Mouse (Mus musculus): Measurements from ENCODE around the gene Arpc5l.

DNA sequence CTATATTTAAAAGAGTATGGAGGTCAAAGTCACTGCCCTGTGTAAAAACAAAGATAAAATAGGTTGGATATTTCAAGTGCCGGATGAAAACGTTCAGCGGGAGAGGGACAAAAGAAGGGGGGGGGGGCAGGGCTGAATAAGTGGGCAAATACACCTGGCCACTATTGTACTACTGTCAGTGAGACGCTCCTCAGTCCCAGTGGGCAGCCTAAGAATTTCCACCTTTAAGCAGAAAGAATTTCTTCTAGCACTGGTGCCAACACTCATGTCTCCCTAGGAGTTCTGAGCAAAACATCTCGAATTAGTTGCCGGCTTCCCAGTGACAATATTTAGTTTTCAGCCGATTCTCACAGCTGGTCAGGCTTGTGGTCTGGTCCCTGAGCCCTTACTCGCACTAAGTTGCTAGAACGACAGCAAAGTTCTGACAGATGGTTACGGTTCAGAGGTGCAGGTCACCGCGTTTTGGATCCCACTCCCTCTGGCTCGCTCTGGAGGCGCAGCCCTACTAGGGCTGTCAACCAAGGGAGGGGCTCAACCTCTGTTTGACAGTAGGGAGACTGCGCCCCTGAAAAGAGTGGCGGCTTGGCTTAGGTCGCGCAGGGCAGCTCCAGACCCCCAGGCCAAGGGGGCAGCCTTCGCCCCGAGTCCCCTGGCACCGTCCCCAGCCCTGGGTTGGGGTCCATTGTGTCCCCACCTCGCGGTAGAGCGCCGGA is 59.7 kb downstream of the Arpc5l start:
- no peak for TF ChIP-seq CTCF (IDR thresholded peaks at IDR 0.05; ENCODE audit: low read depth, low read length)
- TF ChIP-seq POLR2A (IDR thresholded peaks at IDR 0.05; ENCODE audit: borderline replicate concordance, low read depth, low read length): no peak
